Mouse (Mus musculus) lung, adult 18-20 months (tissue): ENCODE measurements around the gene Mau2.
A peak's percentile ranks its signal among the peaks of the same experiment; 100 is the strongest.
"Not testable (repeated sequence)": the region's sequence is repeated elsewhere in the genome, so short reads cannot be mapped to it uniquely, and the experiment has no call there.

Source experiments
- DNase-seq, 2 experiments: peaks; one replicate each; pipeline ENCODE4 v3.0.0; 2022; ENCODE audit warnings: mixed read lengths in 2 of 2

Gene Mau2

GRCm38 (mm10) chr8:70042583-70043455 is at the start of gene Mau2, which contains the start of gene Sugp1:
Gene Mau2, minus strand, starts transcription at chr8:70042734.
Gene Sugp1, plus strand, starts transcription at chr8:70042813.
- DNase-seq: peak; percentile 95 to 97

- no peak for DNase-seq
Observed at GRCm38 (mm10) chr8:70089296-70089960, 46.9 kb upstream of the Mau2 start.

- peak in 1 of 2 experiments; percentile 14 for DNase-seq
Observed at GRCm38 (mm10) chr8:70087836-70088650, 45.5 kb upstream of the Mau2 start.

- no peak for DNase-seq
Observed at GRCm38 (mm10) chr8:70087237-70087636, 44.7 kb upstream of the Mau2 start.

- DNase-seq: no peak
Observed at GRCm38 (mm10) chr8:70086151-70086550, 43.6 kb upstream of the Mau2 start.

- DNase-seq: no peak
Observed at GRCm38 (mm10) chr8:70084191-70085065, 41.9 kb upstream of the Mau2 start.

GRCm38 (mm10) chr8:70083285-70083684 is 40.8 kb upstream of the Mau2 start, which contains the start of gene Hapln4:
Gene Hapln4, plus strand, starts transcription at chr8:70083457.
- peak; percentile 35 to 54 for DNase-seq

- DNase-seq: no peak
Observed at GRCm38 (mm10) chr8:70081976-70082375, 39.4 kb upstream of the Mau2 start.

GRCm38 (mm10) chr8:70073682-70074081 is 31.1 kb upstream of the Mau2 start:
- DNase-seq: no peak

- no peak for DNase-seq
Observed at GRCm38 (mm10) chr8:70073120-70073519, 30.6 kb upstream of the Mau2 start.

- peak; percentile 52 to 74 for DNase-seq
Observed at GRCm38 (mm10) chr8:70072441-70073069, 30.0 kb upstream of the Mau2 start, which contains the start of gene Tm6sf2. Gene Tm6sf2, plus strand, starts transcription at chr8:70072924.

- DNase-seq: no peak
Observed at GRCm38 (mm10) chr8:70071836-70072440, 29.4 kb upstream of the Mau2 start.

GRCm38 (mm10) chr8:70057721-70058120 is 15.2 kb upstream of the Mau2 start:
- no peak for DNase-seq

- not testable (repeated sequence) for DNase-seq
Observed at GRCm38 (mm10) chr8:70050434-70050833, 7.9 kb upstream of the Mau2 start.

GRCm38 (mm10) chr8:70049662-70050061 is 7.1 kb upstream of the Mau2 start:
- no peak for DNase-seq

- no peak for DNase-seq
Observed at GRCm38 (mm10) chr8:70043996-70044395, 1.5 kb upstream of the Mau2 start.

GRCm38 (mm10) chr8:70041885-70042546 is 518 bp downstream of the Mau2 start:
- DNase-seq: peak; percentile 42 to 48

GRCm38 (mm10) chr8:70037994-70038393 is 4.5 kb downstream of the Mau2 start:
- DNase-seq: no peak

- no peak for DNase-seq
Observed at GRCm38 (mm10) chr8:70030255-70030654, 12.3 kb downstream of the Mau2 start.

- no peak for DNase-seq
Observed at GRCm38 (mm10) chr8:70026151-70026550, 16.4 kb downstream of the Mau2 start.
